Mouse (Mus musculus) heart, postnatal 4 days (tissue): ENCODE data around the gene Lrrc8a. TPM values are rescaled to one million over a fixed set of nuclear protein-coding genes. Genes with fewer than 3 reads are reported as not detected.

Experiments
- DNase-seq: peaks from one replicate; pipeline ENCODE4 v3.0.0; 2021
- total RNA-seq, 2 experiments: library from RNA; stranded (reverse); gene quantifications; 2 replicates each; pipeline ENCODE4 v1.2.3; 2021

Lrrc8a gene
- total RNA-seq, 2 experiments from 2014 or later: 56.3 to 59.2 TPM

DNA sequence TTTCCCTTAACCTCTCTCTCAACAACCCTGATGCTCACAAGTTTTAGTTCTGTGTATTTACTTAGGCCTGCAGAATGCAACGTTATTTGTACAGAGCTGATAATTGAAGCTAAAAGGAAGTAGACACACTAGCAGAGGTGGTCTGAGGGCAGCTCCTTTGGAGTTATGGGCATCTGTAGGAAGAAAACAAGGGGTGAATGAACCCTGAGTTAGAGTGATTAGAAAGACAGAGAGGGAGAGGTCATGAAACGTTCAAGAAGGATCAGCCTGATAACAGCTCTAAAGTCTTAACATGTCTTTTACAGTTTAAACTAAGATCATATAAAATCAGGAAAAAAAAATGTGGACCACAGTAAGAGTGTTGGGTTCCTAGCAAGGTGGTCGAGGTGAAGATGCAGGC lies 71.8 kb downstream of the Lrrc8a start:
- DNase-seq: no peak

DNA sequence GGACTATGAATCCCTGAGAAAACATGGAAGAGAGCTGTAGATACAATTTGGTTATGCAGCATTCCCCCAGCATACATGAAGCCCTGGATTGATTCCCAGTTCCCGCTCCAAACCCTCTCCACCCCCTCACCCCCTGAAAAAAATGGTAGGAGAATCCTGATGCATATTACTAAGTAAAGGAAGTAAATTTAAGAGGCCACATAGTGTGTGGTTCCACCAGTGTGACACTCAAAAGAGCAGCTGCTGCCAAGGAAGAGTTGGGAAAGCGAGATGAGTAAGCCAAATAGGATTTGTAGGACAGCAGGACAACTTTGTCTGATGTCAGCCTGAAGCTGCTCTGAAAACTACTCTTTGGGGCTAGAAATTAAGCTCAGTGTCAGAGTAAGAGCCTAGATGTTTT lies 74.0 kb downstream of the Lrrc8a start:
- DNase-seq: no peak

Other genes starting within 250 kb of the Lrrc8a start
- gene Wdr34, start 188.8 kb upstream of the Lrrc8a start, total RNA-seq: 10 to 100 TPM; 15.2 to 15.8 TPM
- gene Set, start 180.3 kb upstream of the Lrrc8a start, total RNA-seq: 100 to 1,000 TPM; 174 to 185 TPM
- 10 to 100 TPM; 15.3 to 17.9 TPM for gene Pkn3, start 160.0 kb upstream of the Lrrc8a start, total RNA-seq
- gene Zdhhc12, start 144.1 kb upstream of the Lrrc8a start, total RNA-seq: 10 to 100 TPM in 1 of 2 experiments, 1 to 10 TPM in 1; 7.8 to 10.6 TPM
- 10 to 100 TPM; 24.3 to 24.9 TPM for gene Zer1, start 113.1 kb upstream of the Lrrc8a start, total RNA-seq
- 10 to 100 TPM; 23.9 to 27.4 TPM for gene Tbc1d13, start 104.0 kb upstream of the Lrrc8a start, total RNA-seq
- gene Endog, start 66.2 kb upstream of the Lrrc8a start, total RNA-seq: 10 to 100 TPM; 44.4 to 48.9 TPM
- 10 to 100 TPM in 1 of 2 experiments, 1 to 10 TPM in 1; 8.4 to 10.7 TPM for gene Spout1, start 59.3 kb upstream of the Lrrc8a start, total RNA-seq
- 10 to 100 TPM; 33.3 to 35.3 TPM for gene Kyat1, start 31.9 kb upstream of the Lrrc8a start, total RNA-seq
- 1 to 10 TPM in 1 of 2 experiments, under 1 TPM in 1; 0.88 to 1.5 TPM for gene Gm28035, start 2.9 kb downstream of the Lrrc8a start, total RNA-seq
- gene Phyhd1, start 28.5 kb downstream of the Lrrc8a start, total RNA-seq: 10 to 100 TPM; 20.6 to 26.0 TPM
- gene Gm28038, start 43.3 kb downstream of the Lrrc8a start, total RNA-seq: 1 to 10 TPM in 1 of 2 experiments, not detected in 1; 4.6 TPM
- 10 to 100 TPM; 23.6 to 23.7 TPM for gene Dolk, start 48.6 kb downstream of the Lrrc8a start, total RNA-seq
- 10 to 100 TPM; 28.0 to 34.5 TPM for gene Nup188, start 48.7 kb downstream of the Lrrc8a start, total RNA-seq
- 10 to 100 TPM; 72.7 to 73.7 TPM for gene Sh3glb2, start 121.6 kb downstream of the Lrrc8a start, total RNA-seq
- 10 to 100 TPM; 52.4 to 63.5 TPM for gene Miga2, start 126.5 kb downstream of the Lrrc8a start, total RNA-seq
- 10 to 100 TPM; 14.2 to 14.6 TPM for gene Dolpp1, start 154.5 kb downstream of the Lrrc8a start, total RNA-seq
- 100 to 1,000 TPM; 379 to 401 TPM for gene Crat, start 178.1 kb downstream of the Lrrc8a start, total RNA-seq
- 100 to 1,000 TPM; 139 TPM for gene Ptpa, start 178.3 kb downstream of the Lrrc8a start, total RNA-seq
- 10 to 100 TPM; 10.7 to 12.1 TPM for gene Ier5l, start 236.5 kb downstream of the Lrrc8a start, total RNA-seq